In genomic region chr14:61294738-61295079, GRCm38 (mm10) we compare ENCODE assay signal across 8 mouse cellular contexts. TPM values are rescaled to one million over a fixed set of nuclear protein-coding genes. Genes with fewer than 3 reads are reported as not detected.
A peak's percentile ranks its signal among the peaks of the same experiment; 100 is the strongest.
DNase-seq lines count a peak whose midpoint lies in the region; ATAC-seq lines count a peak whose summit lies in the region.

No protein-coding gene starts in this region.

- no peak overlapping the region for H3K9ac ChIP-seq in midbrain, embryonic 15.5 days
- no peak overlapping the region for H3K9ac ChIP-seq in embryonic facial prominence, embryonic 15.5 days
- no peak overlapping the region for H3K9ac ChIP-seq in hindbrain, embryonic 11.5 days (ENCODE audit: low read depth, low read length)
- H3K9ac ChIP-seq in stomach, embryonic 16.5 days (ENCODE audit: low read length): no peak overlapping the region

- intact Hi-C loops in left cerebral cortex, postnatal 10 days (cut with DNase I): loop anchor here (5.0 to 10.0 kb wide), 3 partner anchors 52 to 497 kb away; partner anchors contain the start of gene Sacs

- no peaks in the 10 kb centered on the region for H3K9me3 ChIP-seq in midbrain, embryonic 10.5 days (replicated peaks)
- H3K9me3 ChIP-seq in midbrain, embryonic 15.5 days: no peaks in the 10 kb centered on the region
- no peaks in the 10 kb centered on the region for H3K9me3 ChIP-seq in embryonic facial prominence, embryonic 15.5 days (replicated peaks)
- no peaks in the 10 kb centered on the region for H3K9me3 ChIP-seq in hindbrain, embryonic 11.5 days (ENCODE audit: control insufficient read depth, low read length)
- H3K9me3 ChIP-seq in stomach, embryonic 16.5 days (replicated peaks; ENCODE audit: control insufficient read depth, low read length): no peaks in the 10 kb centered on the region

- 0 out of 2 replicates have a peak overlapping the region, but pooled peaks have one; percentile 4 for H3K4me3 ChIP-seq in midbrain, embryonic 10.5 days
- H3K4me3 ChIP-seq in midbrain, embryonic 15.5 days: no peak overlapping the region
- H3K4me3 ChIP-seq in embryonic facial prominence, embryonic 15.5 days (replicated peaks): no peak overlapping the region
- no peak overlapping the region for H3K4me3 ChIP-seq in hindbrain, embryonic 11.5 days (ENCODE audit: low read depth, low read length)
- H3K4me3 ChIP-seq in stomach, embryonic 16.5 days (replicated peaks; ENCODE audit: low read length): no peak overlapping the region

- no peaks in the 10 kb centered on the region for H3K36me3 ChIP-seq in midbrain, embryonic 10.5 days
- no peaks in the 10 kb centered on the region for H3K36me3 ChIP-seq in midbrain, embryonic 15.5 days (replicated peaks)
- H3K36me3 ChIP-seq in embryonic facial prominence, embryonic 15.5 days: no peaks in the 10 kb centered on the region
- no peaks in the 10 kb centered on the region for H3K36me3 ChIP-seq in hindbrain, embryonic 11.5 days (ENCODE audit: control insufficient read depth, insufficient read depth, low read length)
- H3K36me3 ChIP-seq in stomach, embryonic 16.5 days (ENCODE audit: control insufficient read depth, insufficient read depth, low read length): no peaks in the 10 kb centered on the region

- no peaks in the 10 kb centered on the region for H3K27me3 ChIP-seq in midbrain, embryonic 10.5 days (ENCODE audit: low read depth, poor library complexity, severe bottlenecking)
- no peaks in the 10 kb centered on the region for H3K27me3 ChIP-seq in midbrain, embryonic 15.5 days (replicated peaks)
- no peaks in the 10 kb centered on the region for H3K27me3 ChIP-seq in embryonic facial prominence, embryonic 15.5 days
- H3K27me3 ChIP-seq in hindbrain, embryonic 11.5 days (ENCODE audit: control insufficient read depth, insufficient read depth, low read length): no peaks in the 10 kb centered on the region
- H3K27me3 ChIP-seq in stomach, embryonic 16.5 days (ENCODE audit: control insufficient read depth, insufficient read depth, low read length): no peaks in the 10 kb centered on the region

- ATAC-seq in midbrain, embryonic 15.5 days (replicated peaks): no peak
- ATAC-seq in embryonic facial prominence, embryonic 15.5 days (ENCODE audit: insufficient number of reproducible peaks, low FRiP score, low TSS enrichment, low read depth): no peak
- no peak for ATAC-seq in hindbrain, embryonic 11.5 days (ENCODE audit: low FRiP score)
- peak; percentile 85 for ATAC-seq in megakaryocyte progenitor cell, adult 5-6 weeks (replicated peaks; ENCODE audit: poor library complexity)
- no peak for ATAC-seq in stomach, embryonic 16.5 days (ENCODE audit: insufficient read depth, low FRiP score)

- no peaks in the 10 kb centered on the region for H3K4me1 ChIP-seq in midbrain, embryonic 10.5 days
- no peaks in the 10 kb centered on the region for H3K4me1 ChIP-seq in midbrain, embryonic 15.5 days
- 0 out of 2 replicates have a peak, but pooled peaks cover 2% of the 10 kb centered on the region for H3K4me1 ChIP-seq in embryonic facial prominence, embryonic 15.5 days
- no peaks in the 10 kb centered on the region for H3K4me1 ChIP-seq in hindbrain, embryonic 11.5 days (replicated peaks; ENCODE audit: control insufficient read depth, insufficient read depth, low read length)
- 0 out of 2 replicates have a peak, but pooled peaks cover 6% of the 10 kb centered on the region for H3K4me1 ChIP-seq in stomach, embryonic 16.5 days (ENCODE audit: control insufficient read depth, insufficient read depth, low read length)

- no peak overlapping the region for H3K27ac ChIP-seq in midbrain, embryonic 10.5 days (replicated peaks)
- no peak overlapping the region for H3K27ac ChIP-seq in midbrain, embryonic 15.5 days
- H3K27ac ChIP-seq in embryonic facial prominence, embryonic 15.5 days (replicated peaks): no peak overlapping the region
- H3K27ac ChIP-seq in hindbrain, embryonic 11.5 days (ENCODE audit: low read depth, low read length): no peak overlapping the region
- no peak overlapping the region for H3K27ac ChIP-seq in stomach, embryonic 16.5 days (ENCODE audit: low read length)

- WGBS in midbrain, embryonic 10.5 days: 14% methylated on average over 6 of the region's 6 CpGs
- 17% methylated on average over 6 of the region's 6 CpGs for WGBS in midbrain, embryonic 15.5 days
- WGBS in embryonic facial prominence, embryonic 15.5 days: 11% methylated on average over 6 of the region's 6 CpGs
- 17% methylated on average over 6 of the region's 6 CpGs for WGBS in hindbrain, embryonic 11.5 days
- WGBS in stomach, embryonic 16.5 days: 24% methylated on average over 6 of the region's 6 CpGs

- H3K4me2 ChIP-seq in midbrain, embryonic 15.5 days: no peak overlapping the region; the same call in 1 of the 2 replicates
- H3K4me2 ChIP-seq in embryonic facial prominence, embryonic 15.5 days (replicated peaks): peak overlapping the region; percentile 27; the same call in 1 of the 2 replicates
- no peak overlapping the region for H3K4me2 ChIP-seq in hindbrain, embryonic 11.5 days (replicated peaks; ENCODE audit: low read depth, low read length)
- H3K4me2 ChIP-seq in stomach, embryonic 16.5 days (ENCODE audit: low read depth, low read length): 0 out of 2 replicates have a peak overlapping the region, but pooled peaks have one; percentile 4

- DNase-seq in midbrain, embryonic 10.5 days (ENCODE audit: low spot score): peak; percentile 71
- peak; percentile 69 for DNase-seq in brain, adult 2 months (ENCODE audit: low read depth, low spot score)
- peak; percentile 81 for DNase-seq in hindbrain, embryonic 11.5 days (ENCODE audit: low spot score)
- peak; percentile 15 to 57 for DNase-seq in left cerebral cortex, postnatal 10 days (ENCODE audit: extremely low spot score in 1 of 2, low spot score in 2 of 2)

RNA-seq across cellular contexts. Expression of gene Arl11, which starts 14.8 kb away (rescaled TPM):
- polyA plus RNA-seq in midbrain, embryonic 10.5 days (2016; fragmentation: Nextera tagmentation; extraction: Ambion mirVana): 0.15 and 0.56 TPM in 2 replicates
- polyA plus RNA-seq in midbrain, embryonic 15.5 days (2015; fragmentation: Nextera tagmentation; extraction: Ambion mirVana): 0.45 and 0.48 TPM in 2 replicates
- polyA plus RNA-seq in embryonic facial prominence, embryonic 15.5 days (2015; fragmentation: Nextera tagmentation; extraction: Ambion mirVana): 0.76 and 1.4 TPM in 2 replicates
- polyA plus RNA-seq in hindbrain, embryonic 11.5 days (2014; fragmentation: Nextera tagmentation; extraction: Ambion mirVana): 0.56 and 0.66 TPM in 2 replicates
- total RNA-seq in left cerebral cortex, postnatal 10 days (2021): under 1 TPM; 0.24 to 0.67 TPM
- total RNA-seq in megakaryocyte progenitor cell, adult 5-6 weeks (2015): 27.5 and 28.0 TPM in 2 replicates
- total RNA-seq in megakaryocyte progenitor cell, adult 5-6 weeks (2017): 15.5 and 21.1 TPM in 2 replicates
- 1.4 and 1.6 TPM in 2 replicates for polyA plus RNA-seq in stomach, embryonic 16.5 days (2015; fragmentation: Nextera tagmentation; extraction: Ambion mirVana)

RNA-seq across cellular contexts. Expression of gene Sgcg, which starts 36.4 kb away (rescaled TPM):
- not detected in 2 replicates for polyA plus RNA-seq in midbrain, embryonic 10.5 days (2016; fragmentation: Nextera tagmentation; extraction: Ambion mirVana)
- polyA plus RNA-seq in midbrain, embryonic 15.5 days (2015; fragmentation: Nextera tagmentation; extraction: Ambion mirVana): 0.08 and 0.19 TPM in 2 replicates
- 11.1 and 16.8 TPM in 2 replicates for polyA plus RNA-seq in embryonic facial prominence, embryonic 15.5 days (2015; fragmentation: Nextera tagmentation; extraction: Ambion mirVana)
- polyA plus RNA-seq in hindbrain, embryonic 11.5 days (2014; fragmentation: Nextera tagmentation; extraction: Ambion mirVana): 0.19 and 0.61 TPM in 2 replicates
- under 1 TPM in 1 of 2 experiments, not detected in 1; 0.17 TPM for total RNA-seq in left cerebral cortex, postnatal 10 days (2021)
- total RNA-seq in megakaryocyte progenitor cell, adult 5-6 weeks (2015): not detected in 2 replicates
- total RNA-seq in megakaryocyte progenitor cell, adult 5-6 weeks (2017): not detected in 2 replicates
- 1.6 and 5.6 TPM in 2 replicates for polyA plus RNA-seq in stomach, embryonic 16.5 days (2015; fragmentation: Nextera tagmentation; extraction: Ambion mirVana)

Comparison
In these comparisons a context has a peak if more than half of its experiments do, and no peak if none do; other contexts are left out.
1. H3K4me2 ChIP-seq: peak in embryonic facial prominence, embryonic 15.5 days (single experiment) and stomach, embryonic 16.5 days (single experiment); none in midbrain, embryonic 15.5 days (single experiment) and hindbrain, embryonic 11.5 days (single experiment).
2. Peak in every context shown above with its lines, with median percentiles within 50 percentile points of each other: DNase-seq.